Mouse (Mus musculus): ENCODE measurements around the gene Ipcef1.

DNA sequence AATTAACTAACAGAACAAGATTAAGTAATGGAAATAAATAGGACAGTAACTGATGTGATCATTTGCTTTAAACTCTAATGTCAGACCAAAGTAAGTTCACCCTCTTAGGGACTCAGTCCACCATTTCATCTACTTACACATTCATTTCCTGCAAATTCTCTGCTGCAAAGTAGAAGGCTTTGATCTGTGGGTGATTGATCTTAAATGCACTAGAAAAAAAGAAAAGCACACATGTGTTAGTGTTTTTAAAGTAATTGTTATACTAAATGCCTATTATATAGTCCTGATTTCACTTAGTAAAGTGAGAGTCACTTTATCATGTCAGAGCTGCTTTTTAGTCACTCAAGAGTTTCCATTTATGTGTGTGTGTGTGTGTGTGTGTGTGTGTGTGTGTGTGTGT lies 97.7 kb downstream of the Ipcef1 start:
- TF ChIP-seq EP300 (IDR thresholded peaks at IDR 0.05; ENCODE audit: low read depth) (no peak), CTCF (IDR thresholded peaks at IDR 0.05; ENCODE audit: low read depth) (no peak)
